Mouse (Mus musculus) midbrain, embryonic 16.5 days (tissue): ENCODE results near the gene Mfng. TPM values are rescaled to one million over a fixed set of nuclear protein-coding genes. Genes with fewer than 3 reads are reported as not detected.
A peak's percentile ranks its signal among the peaks of the same experiment; 100 is the strongest.

Source experiments
- ATAC-seq: fragments of 200-750 bp; cut with Nextera tagmentation; 2 replicates; pipeline ENCODE4 v1.8.0; 2017; ENCODE audit warnings: moderate TSS enrichment
- H3K27ac ChIP-seq: fragments of 300-500 bp; sonication (generic); 2 replicates; pipeline ENCODE4 v1.5.1; 2014; ENCODE audit warnings: mild to moderate bottlenecking, low read length, mixed read lengths
- H3K27me3 ChIP-seq: fragments of 300-500 bp; sonication (generic); 2 replicates; pipeline ENCODE4 v1.6.1; 2014; ENCODE audit warnings: low read depth, low read length, mixed read lengths; ENCODE audit not compliant: control insufficient read depth, insufficient read depth
- H3K36me3 ChIP-seq: fragments of 300-500 bp; sonication (generic); 2 replicates; pipeline ENCODE4 v1.6.1; 2014; ENCODE audit warnings: mild to moderate bottlenecking, low read length, moderate library complexity, mixed read lengths; ENCODE audit not compliant: control insufficient read depth, insufficient read depth
- H3K4me1 ChIP-seq: fragments of 300-500 bp; sonication (generic); 2 replicates; pipeline ENCODE4 v1.6.1; 2014; ENCODE audit warnings: mild to moderate bottlenecking, low read length, mixed read lengths; ENCODE audit not compliant: control insufficient read depth, insufficient read depth
- H3K4me2 ChIP-seq: fragments of 300-500 bp; sonication (generic); 2 replicates; pipeline ENCODE4 v1.6.1; 2014; ENCODE audit warnings: mild to moderate bottlenecking, low read length, mixed read lengths
- H3K4me3 ChIP-seq: fragments of 300-500 bp; sonication (generic); 2 replicates; pipeline ENCODE4 v1.5.1; 2014; ENCODE audit warnings: low read depth, mild to moderate bottlenecking, low read length, moderate library complexity, mixed read lengths
- H3K9ac ChIP-seq: fragments of 300-500 bp; sonication (generic); 2 replicates; pipeline ENCODE4 v1.6.1; 2014; ENCODE audit warnings: low read depth, low read length, mixed read lengths
- H3K9me3 ChIP-seq: fragments of 300-500 bp; sonication (generic); replicated peaks from 2 replicates; pipeline ENCODE4 v1.6.1; 2014; ENCODE audit warnings: mild to moderate bottlenecking, low read length, mixed read lengths; ENCODE audit not compliant: control insufficient read depth, poor library complexity, severe bottlenecking
- WGBS: fragments of 180-500 bp; shearing (Covaris S2); extraction: QIAGEN DNeasy Blood & Tissue Kit; methylation state at CpG from one replicate; pipeline ENCODE4 v1.1.7; 2014; 5-methylcytosine and 5-hydroxymethylcytosine counted together
- polyA plus RNA-seq: library from polyadenylated mRNA; unstranded; fragments of >200 nt; fragmentation: Nextera tagmentation; extraction: Ambion mirVana; gene quantifications from 2 replicates; pipeline ENCODE4 v1.2.1, GENCODE M21; 2015

Gene Mfng
- polyA plus RNA-seq, 1 experiment from 2014 or later, result 13.5 TPM

GRCm38 (mm10) chr15:78771531-78772367 lies 1.5 kb downstream of the Mfng start:
- 0 out of 2 replicates have a peak, but pooled peaks have one; percentile 12 for ATAC-seq
- Histone ChIP-seq H3K27ac (peak overlapping the region; percentile 47; the same call in 1 of the 2 replicates), H3K4me1 (peaks cover 7% of the 10 kb centered on the region), H3K4me2 (peak overlapping the region; percentile 27), H3K9me3 (no peaks in the 10 kb centered on the region), H3K4me3 (peak overlapping the region; percentile 16; the same call in 1 of the 2 replicates), H3K27me3 (no peaks in the 10 kb centered on the region), H3K36me3 (no peaks in the 10 kb centered on the region), H3K9ac (0 out of 2 replicates have a peak overlapping the region, but pooled peaks have one; percentile 10)
- 40% methylated on average over 19 of the region's 19 CpGs for WGBS

GRCm38 (mm10) chr15:78770983-78771355 lies 2.3 kb downstream of the Mfng start:
- H3K4me1 ChIP-seq, result peaks cover 7% of the 10 kb centered on the region
- H3K36me3 ChIP-seq, result no peaks in the 10 kb centered on the region
- H3K9ac ChIP-seq, result no peak overlapping the region; the same call in 1 of the 2 replicates
- H3K27ac ChIP-seq, result peak overlapping the region; percentile 63; the same call in 1 of the 2 replicates
- ATAC-seq, result no peak; the same call in 1 of the 2 replicates
- H3K27me3 ChIP-seq, result no peaks in the 10 kb centered on the region
- H3K9me3 ChIP-seq, result no peaks in the 10 kb centered on the region
- WGBS, result 5% methylated on average over 5 of the region's 5 CpGs
- H3K4me3 ChIP-seq, result no peak overlapping the region
- peak overlapping the region; percentile 17; the same call in 1 of the 2 replicates for H3K4me2 ChIP-seq

DNA sequence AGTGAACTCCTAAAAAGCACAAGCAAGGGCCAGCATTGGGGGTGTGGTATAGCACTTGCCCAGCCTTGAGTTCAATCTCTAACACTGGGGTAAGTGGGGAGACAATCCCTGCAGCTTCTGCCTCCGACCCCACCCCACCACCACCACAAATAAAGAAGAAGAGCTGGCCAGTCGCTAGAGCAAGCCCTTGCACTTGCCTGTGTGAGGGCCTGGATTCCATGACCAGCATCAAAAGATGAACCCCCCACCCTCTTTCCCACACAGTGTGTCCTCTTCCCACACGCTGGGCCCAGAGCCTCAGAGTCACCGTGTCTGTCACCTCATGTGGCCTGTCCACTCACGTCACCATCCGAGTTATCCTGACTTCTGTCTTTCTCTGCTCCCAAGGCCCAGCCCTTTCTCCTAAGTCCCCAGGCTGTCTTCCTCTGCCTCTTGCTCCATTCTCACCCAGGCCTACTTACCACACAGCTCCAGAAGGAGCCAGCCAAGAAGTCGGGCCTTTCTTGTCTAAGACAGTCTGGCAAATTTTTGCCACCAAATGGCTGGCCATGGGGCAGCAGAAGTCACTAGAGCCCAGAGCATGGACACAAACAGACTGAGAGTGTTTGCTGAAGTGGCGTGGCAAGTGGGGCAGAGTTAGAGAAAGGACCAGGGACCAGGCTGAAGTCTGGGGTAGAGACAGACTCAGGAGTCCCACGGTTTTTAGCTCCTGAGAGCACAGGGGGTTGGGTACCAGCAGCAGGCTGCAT lies 2.9 kb downstream of the Mfng start:
- Histone ChIP-seq H3K9me3 (no peaks in the 10 kb centered on the region), H3K4me1 (peaks cover 7% of the 10 kb centered on the region), H3K9ac (peak overlapping the region; percentile 46; the same call in 1 of the 2 replicates), H3K27ac (peak overlapping the region; percentile 63), H3K27me3 (no peaks in the 10 kb centered on the region), H3K4me3 (0 out of 2 replicates have a peak overlapping the region, but pooled peaks have one; percentile 2), H3K36me3 (no peaks in the 10 kb centered on the region), H3K4me2 (peak overlapping the region; percentile 22; the same call in 1 of the 2 replicates)
- ATAC-seq, result no peak
- 10% methylated on average over 9 of the region's 9 CpGs for WGBS

DNA sequence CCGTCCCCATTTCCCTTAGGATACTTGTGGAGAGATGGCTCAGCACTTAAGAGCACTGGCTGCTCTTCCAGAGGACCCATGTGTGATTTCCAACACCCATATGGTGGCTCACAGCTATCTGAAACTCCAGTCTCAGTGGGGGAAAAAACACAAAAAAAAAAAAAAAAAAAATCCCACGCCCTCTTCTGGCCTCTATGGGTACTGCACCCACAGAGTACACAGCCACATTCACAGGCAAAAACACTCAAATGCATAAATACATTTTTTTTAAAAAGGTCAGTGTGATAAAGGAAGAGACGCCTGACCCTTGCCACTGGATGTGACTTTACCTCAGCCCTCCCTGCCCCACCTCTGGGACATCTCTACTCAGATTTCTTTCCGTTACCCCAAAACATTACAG lies 4.2 kb downstream of the Mfng start:
- no peak for ATAC-seq
- Histone ChIP-seq H3K9me3 (no peaks in the 10 kb centered on the region), H3K36me3 (no peaks in the 10 kb centered on the region), H3K9ac (no peak overlapping the region), H3K27me3 (no peaks in the 10 kb centered on the region), H3K27ac (no peak overlapping the region), H3K4me2 (no peak overlapping the region), H3K4me3 (no peak overlapping the region), H3K4me1 (peaks cover 7% of the 10 kb centered on the region)
- WGBS, result 98% methylated on average over 4 of the region's 4 CpGs

DNA sequence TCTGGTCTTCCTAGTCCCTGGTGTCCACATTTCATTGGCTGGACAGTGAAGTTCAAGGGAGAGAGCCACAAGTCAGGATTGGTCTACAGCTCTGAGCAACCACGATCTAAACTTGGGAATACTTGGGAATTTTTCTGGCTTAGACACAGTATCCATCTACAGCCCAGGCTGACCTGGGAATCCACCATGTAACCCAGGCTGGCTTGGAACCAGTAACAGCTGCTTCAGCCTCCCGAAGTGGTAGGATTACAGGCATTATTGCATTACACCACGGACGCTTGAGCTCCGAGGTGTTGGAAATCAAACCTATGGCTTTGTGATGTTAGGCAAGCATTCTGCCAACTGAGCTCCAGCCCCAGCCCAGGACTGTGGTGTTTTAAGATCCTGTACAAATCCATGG lies 9.6 kb downstream of the Mfng start:
- Histone ChIP-seq H3K4me1 (no peaks in the 10 kb centered on the region), H3K27me3 (no peaks in the 10 kb centered on the region), H3K27ac (no peak overlapping the region), H3K9me3 (no peaks in the 10 kb centered on the region), H3K9ac (no peak overlapping the region), H3K4me2 (no peak overlapping the region), H3K36me3 (no peaks in the 10 kb centered on the region), H3K4me3 (no peak overlapping the region)
- WGBS, result 79% methylated on average over 5 of the region's 5 CpGs
- ATAC-seq, result no peak

GRCm38 (mm10) chr15:78763210-78763609 lies 10.1 kb downstream of the Mfng start:
- H3K27me3 ChIP-seq, result no peaks in the 10 kb centered on the region
- no peak overlapping the region for H3K4me2 ChIP-seq
- no peak for ATAC-seq
- WGBS, result 11% methylated on average over 8 of the region's 10 CpGs
- H3K4me3 ChIP-seq, result no peak overlapping the region
- H3K27ac ChIP-seq, result no peak overlapping the region
- H3K4me1 ChIP-seq, result no peaks in the 10 kb centered on the region
- no peak overlapping the region for H3K9ac ChIP-seq
- no peaks in the 10 kb centered on the region for H3K36me3 ChIP-seq
- no peaks in the 10 kb centered on the region for H3K9me3 ChIP-seq

DNA sequence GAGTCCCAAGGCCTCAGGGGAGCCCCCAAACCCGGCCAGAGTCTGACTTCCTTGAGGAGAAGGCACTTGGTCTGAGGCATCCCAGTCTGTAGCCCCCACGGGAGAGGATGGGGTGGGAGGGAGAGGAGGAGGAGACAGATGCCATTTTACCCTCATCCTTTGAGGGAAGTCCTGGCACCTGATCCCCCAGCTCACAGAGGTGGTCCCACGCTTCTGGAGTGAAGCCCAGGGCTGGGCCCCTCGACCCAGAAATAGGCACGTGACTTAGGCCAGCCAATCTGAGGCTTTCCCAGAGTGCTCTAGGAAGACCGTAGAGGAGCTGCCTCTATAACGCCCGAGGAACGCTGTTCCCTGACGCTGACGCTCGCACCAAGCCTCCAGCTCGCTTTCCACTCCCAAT lies 12.2 kb downstream of the Mfng start:
- Histone ChIP-seq H3K4me1 (no peaks in the 10 kb centered on the region), H3K36me3 (no peaks in the 10 kb centered on the region), H3K27ac (no peak overlapping the region), H3K4me3 (no peak overlapping the region), H3K27me3 (no peaks in the 10 kb centered on the region), H3K9ac (no peak overlapping the region), H3K9me3 (no peaks in the 10 kb centered on the region), H3K4me2 (no peak overlapping the region)
- ATAC-seq, result no peak
- WGBS, result 83% methylated on average over 13 of the region's 13 CpGs

GRCm38 (mm10) chr15:78758132-78758531 lies 15.1 kb downstream of the Mfng start:
- 95% methylated on average over 6 of the region's 6 CpGs for WGBS
- Histone ChIP-seq H3K27ac (no peak overlapping the region), H3K27me3 (no peaks in the 10 kb centered on the region), H3K4me1 (no peaks in the 10 kb centered on the region), H3K4me2 (no peak overlapping the region), H3K9ac (no peak overlapping the region), H3K36me3 (no peaks in the 10 kb centered on the region), H3K4me3 (no peak overlapping the region), H3K9me3 (no peaks in the 10 kb centered on the region)
- ATAC-seq, result no peak
